Mouse (Mus musculus): ENCODE measurements around the gene Cdk13.

The Cdk13 gene

DNA sequence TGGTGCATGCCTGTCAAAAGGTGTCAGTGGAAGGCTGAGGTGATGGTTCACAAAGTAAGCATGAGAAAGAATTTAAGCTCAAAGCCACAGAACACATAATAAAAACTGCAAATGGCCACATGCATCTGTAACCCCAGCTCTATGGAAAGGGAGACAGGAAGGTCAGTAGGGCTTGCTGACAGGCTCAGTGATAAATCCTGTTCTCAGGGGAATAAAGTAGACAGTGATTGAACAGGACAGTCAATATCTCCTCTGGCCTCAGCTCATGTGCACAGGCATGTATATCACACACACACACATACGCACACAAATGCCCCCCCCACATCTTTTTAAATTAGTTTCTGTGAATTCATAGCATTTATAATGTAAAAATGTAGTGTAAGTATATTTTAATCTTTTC, 42.5 kb downstream of the Cdk13 start:
- no peak for DNase-seq (ENCODE audit: extremely low spot score, low read depth, low spot score)

GRCm38 (mm10) chr13:17754997-17755396, 49.9 kb downstream of the Cdk13 start:
- DNase-seq (ENCODE audit: extremely low spot score, low read depth, low spot score): no peak

DNA sequence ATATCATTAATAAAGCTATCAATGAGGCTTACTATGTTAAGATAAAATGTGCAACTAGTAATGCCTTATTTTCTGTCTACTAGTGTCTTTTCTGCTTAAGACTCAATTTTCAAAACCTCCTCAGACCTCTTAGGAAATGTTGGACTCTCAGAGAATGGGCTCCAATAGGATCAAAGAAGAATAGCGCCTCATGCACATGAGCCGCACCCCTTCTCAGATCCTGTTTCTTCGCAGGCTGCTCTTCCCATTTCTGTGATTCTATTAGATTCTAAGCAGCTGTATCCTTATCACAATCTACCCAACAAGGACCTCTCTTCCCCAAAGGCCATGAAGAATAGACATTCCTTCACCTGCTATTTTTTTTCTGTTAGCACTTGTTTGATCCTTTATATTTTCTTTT, 76.1 kb downstream of the Cdk13 start:
- no peak for DNase-seq (ENCODE audit: extremely low spot score, low read depth, low spot score)

GRCm38 (mm10) chr13:17727922-17728321, 77.0 kb downstream of the Cdk13 start:
- no peak for DNase-seq (ENCODE audit: extremely low spot score, low read depth, low spot score)

GRCm38 (mm10) chr13:17717357-17717756, 87.5 kb downstream of the Cdk13 start:
- no peak for DNase-seq (ENCODE audit: extremely low spot score, low read depth, low spot score)

- DNase-seq (ENCODE audit: extremely low spot score, low read depth, low spot score): no peak
These were observed 96.0 kb downstream of the Cdk13 start for GRCm38 (mm10) chr13:17708784-17709311.

DNA sequence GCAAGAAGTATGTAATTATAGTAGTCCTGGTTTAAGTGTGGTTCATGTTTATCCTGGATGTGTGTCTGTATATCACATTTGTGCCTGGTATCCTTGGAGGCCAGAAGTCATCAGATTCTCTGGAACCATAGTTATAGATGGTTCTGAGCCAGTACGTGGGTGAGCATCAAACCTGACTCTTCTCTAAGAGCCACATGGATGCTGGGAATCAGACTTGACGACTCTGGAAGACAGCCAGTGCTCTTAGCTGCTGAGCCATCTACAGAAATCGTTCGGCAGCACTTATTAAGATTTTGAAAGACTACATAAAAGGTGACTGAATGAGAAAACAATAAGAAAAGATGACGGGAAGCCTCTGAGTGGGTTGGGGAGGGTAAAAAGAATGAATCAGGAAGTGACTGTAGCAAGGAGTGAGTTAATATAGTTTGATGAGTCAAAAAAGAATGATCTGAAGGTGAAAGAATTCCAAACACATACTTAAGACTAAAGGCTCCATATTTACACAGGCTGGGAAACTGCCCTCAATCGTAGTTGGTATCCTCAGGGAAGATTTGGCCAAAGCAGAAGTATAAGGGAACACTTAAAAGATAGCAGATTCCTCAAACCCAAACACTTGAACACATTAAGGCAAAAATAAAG, 99.6 kb downstream of the Cdk13 start:
- DNase-seq (ENCODE audit: extremely low spot score, low read depth, low spot score): no peak

GRCm38 (mm10) chr13:17702311-17702710, 102.6 kb downstream of the Cdk13 start:
- no peak for DNase-seq (ENCODE audit: extremely low spot score, low read depth, low spot score)

DNA sequence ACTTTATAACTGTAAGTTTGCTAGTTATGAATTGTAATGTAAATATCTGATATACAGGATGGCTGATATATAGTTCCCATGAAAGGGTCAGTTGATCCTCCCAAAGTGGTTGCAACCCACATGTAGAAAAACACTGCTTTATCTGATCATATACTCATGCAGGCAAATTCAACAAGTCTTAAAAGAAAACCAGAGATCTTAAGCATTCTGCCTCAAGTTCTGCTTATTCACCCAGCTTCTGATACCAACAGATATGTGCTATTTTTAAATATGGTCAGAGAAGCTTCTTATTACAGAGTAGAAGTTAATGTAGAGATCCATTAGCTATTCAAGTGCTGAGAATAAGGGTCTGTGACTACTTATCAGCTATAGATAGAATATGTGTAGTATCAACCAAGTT, 103.6 kb downstream of the Cdk13 start:
- DNase-seq (ENCODE audit: extremely low spot score, low read depth, low spot score): no peak

GRCm38 (mm10) chr13:17700090-17700715, 104.7 kb downstream of the Cdk13 start:
- no peak for DNase-seq (ENCODE audit: extremely low spot score, low read depth, low spot score)

DNA sequence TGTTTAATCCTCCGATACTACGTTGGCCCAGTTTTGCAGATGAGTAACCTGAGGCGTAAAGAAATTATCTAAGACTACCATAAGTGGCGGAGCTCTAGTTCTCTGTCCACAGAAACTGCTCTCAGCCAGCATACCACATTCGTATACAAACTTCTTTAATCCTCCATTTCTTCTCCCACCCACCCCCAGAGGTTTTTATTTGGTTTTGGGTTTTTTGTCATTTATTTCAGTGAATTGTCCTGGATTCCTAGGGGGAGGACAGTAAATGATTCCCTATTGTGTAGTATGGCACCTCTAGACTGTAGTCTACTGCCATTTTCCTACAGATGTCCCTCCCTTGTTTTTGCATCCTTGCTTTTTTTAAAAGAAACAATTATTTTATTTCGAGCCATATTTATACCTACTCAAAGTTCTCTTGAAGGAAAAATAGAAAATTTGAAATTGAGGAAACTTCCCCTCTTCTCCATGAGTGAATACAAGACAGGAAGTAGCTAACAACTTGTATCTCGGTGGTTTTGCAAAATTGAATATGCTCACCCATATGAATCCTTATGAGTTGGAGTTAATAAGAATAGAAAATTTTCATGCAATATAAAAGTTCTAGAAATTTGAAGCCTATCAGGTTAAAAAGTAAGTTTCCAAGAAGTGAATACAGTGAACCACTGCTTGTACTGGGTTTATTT, 108.9 kb downstream of the Cdk13 start:
- no peak for DNase-seq (ENCODE audit: extremely low spot score, low read depth, low spot score)

- peak; percentile 93 for DNase-seq (ENCODE audit: extremely low spot score, low read depth, low spot score)
These were observed 109.8 kb downstream of the Cdk13 start, which contains the start of the genes Mplkip and Sugct for GRCm38 (mm10) chr13:17694911-17695699. Mplkip (plus strand) TSS chr13:17695192. Sugct (minus strand) TSS chr13:17695553.

DNA sequence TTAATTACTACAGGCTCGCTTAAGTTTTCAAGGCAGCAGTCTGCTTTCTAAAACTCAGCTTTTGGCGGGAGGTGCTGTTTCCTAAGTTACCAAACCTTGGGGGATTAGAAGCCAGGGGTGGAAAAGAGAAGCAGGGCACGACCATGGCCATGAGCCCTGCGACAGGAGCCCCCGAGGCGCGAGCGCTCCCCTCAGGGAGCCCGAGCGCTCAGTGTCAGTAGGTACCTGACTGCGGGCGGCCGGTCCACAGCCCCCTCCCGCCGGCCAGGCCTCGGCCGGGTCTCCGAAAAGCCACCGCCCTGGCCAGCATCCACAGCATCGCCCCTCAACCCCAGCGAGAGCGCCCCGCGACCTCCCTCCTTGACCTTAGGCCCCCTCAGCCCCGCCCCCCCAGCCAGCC, 110.5 kb downstream of the Cdk13 start:
- no peak for DNase-seq (ENCODE audit: extremely low spot score, low read depth, low spot score)

- no peak for DNase-seq (ENCODE audit: extremely low spot score, low read depth, low spot score)
These were observed 111.1 kb downstream of the Cdk13 start for GRCm38 (mm10) chr13:17693816-17694215.

GRCm38 (mm10) chr13:17691436-17691835, 113.5 kb downstream of the Cdk13 start:
- no peak for DNase-seq (ENCODE audit: extremely low spot score, low read depth, low spot score)

- no peak for DNase-seq (ENCODE audit: extremely low spot score, low read depth, low spot score)
These were observed 114.2 kb downstream of the Cdk13 start for GRCm38 (mm10) chr13:17690686-17691085.

- no peak for DNase-seq (ENCODE audit: extremely low spot score, low read depth, low spot score)
These were observed 115.4 kb downstream of the Cdk13 start for GRCm38 (mm10) chr13:17689461-17689860.

DNA sequence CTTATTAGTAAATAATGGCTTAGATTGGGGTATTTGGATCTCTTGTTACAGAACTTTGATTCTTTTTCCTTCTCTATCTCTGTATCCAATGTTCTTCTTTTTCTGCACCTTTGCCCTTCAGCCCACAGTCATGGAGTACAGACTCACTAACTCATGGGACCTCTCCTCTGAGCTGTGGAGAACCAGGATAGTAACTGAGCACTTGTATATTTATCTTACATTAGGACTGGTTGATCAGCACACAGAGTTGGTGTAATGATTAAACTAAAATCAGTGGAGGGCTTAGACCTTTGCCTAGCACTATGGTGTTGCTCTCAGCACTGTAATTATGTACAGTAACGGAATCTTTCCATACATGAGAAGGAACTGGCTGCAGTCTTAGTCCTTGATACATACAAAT, 133.8 kb downstream of the Cdk13 start:
- no peak for DNase-seq (ENCODE audit: extremely low spot score, low read depth, low spot score)

- DNase-seq (ENCODE audit: extremely low spot score, low read depth, low spot score): no peak
These were observed 137.5 kb downstream of the Cdk13 start for GRCm38 (mm10) chr13:17667380-17667779.

Data from hindlimb bud, embryonic 11.5 days (tissue).